Mouse (Mus musculus): ENCODE data around the gene Zfp866. TPM values are rescaled to one million over a fixed set of nuclear protein-coding genes. Genes with fewer than 3 reads are reported as not detected.

Zfp866 gene
- polyA plus RNA-seq, 1 experiment, result 4.9 TPM

DNA sequence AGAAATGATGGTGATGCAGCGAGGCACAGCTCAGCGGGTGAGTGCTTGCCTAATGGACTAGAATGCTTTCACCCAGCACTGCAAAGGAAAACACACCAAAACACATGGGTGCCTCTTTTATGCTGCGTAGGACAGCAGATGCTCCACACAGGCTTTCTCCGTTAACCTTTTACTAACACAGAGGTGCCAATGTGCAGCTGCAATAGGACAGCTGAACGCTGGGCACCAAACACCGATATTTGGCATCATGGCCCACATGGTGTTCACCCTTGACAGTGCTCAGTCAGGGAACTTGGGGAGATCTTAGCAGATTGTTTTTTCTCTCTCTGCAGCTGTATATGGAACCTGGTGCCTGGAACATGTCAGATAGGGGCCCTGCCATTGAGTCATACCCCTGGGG, 3.9 kb upstream of the Zfp866 start:
- TF ChIP-seq POLR2A (IDR thresholded peaks at IDR 0.05; ENCODE audit: insufficient read length, low read depth) (no peak), TCF3 (IDR thresholded peaks at IDR 0.05; ENCODE audit: insufficient read length, low read depth) (no peak), SRF (IDR thresholded peaks at IDR 0.05; ENCODE audit: control insufficient read depth, insufficient read length, low read depth) (no peak), MAX (IDR thresholded peaks at IDR 0.05; ENCODE audit: low read depth) (no peak), MYOG (IDR thresholded peaks at IDR 0.05; ENCODE audit: control insufficient read depth in 1 of 3, insufficient read depth in 1 of 3, insufficient read length in 2 of 3, low read depth in 2 of 3) (no peak), REST (IDR thresholded peaks at IDR 0.05; ENCODE audit: insufficient read depth, insufficient read length) (no peak), USF1 (IDR thresholded peaks at IDR 0.05; ENCODE audit: low read depth) (no peak), MYOD1 (IDR thresholded peaks at IDR 0.05; ENCODE audit: control insufficient read depth in 1 of 3, insufficient read length in 2 of 3, low read depth in 2 of 3) (no peak), TCF12 (IDR thresholded peaks at IDR 0.05; ENCODE audit: insufficient read depth, poor library complexity, severe bottlenecking) (no peak), POLR2AphosphoS2 (IDR thresholded peaks at IDR 0.05; ENCODE audit: insufficient read length, low read depth) (no peak)
- no peak overlapping the region for H3ac ChIP-seq (ENCODE audit: control insufficient read depth, insufficient read length)
- H3K36me3 ChIP-seq (ENCODE audit: control insufficient read depth, insufficient read depth), result peaks cover 13% of the 10 kb centered on the region
- peaks cover 35% of the 10 kb centered on the region for H3K79me2 ChIP-seq (ENCODE audit: control insufficient read depth, insufficient read depth)
- no peaks in the 10 kb centered on the region for H3K27me3 ChIP-seq (ENCODE audit: control insufficient read depth, insufficient read depth, insufficient read length)
- no peak overlapping the region for H3K4me2 ChIP-seq (ENCODE audit: low read depth)
- no peak overlapping the region for H3K4me3 ChIP-seq

- Histone ChIP-seq H3K79me2 (ENCODE audit: control insufficient read depth, insufficient read depth) (peaks cover 35% of the 10 kb centered on the region), H3ac (ENCODE audit: control insufficient read depth, insufficient read length) (no peak overlapping the region), H3K27me3 (ENCODE audit: control insufficient read depth, insufficient read depth, insufficient read length) (no peaks in the 10 kb centered on the region), H3K4me3 (no peak overlapping the region), H3K36me3 (ENCODE audit: control insufficient read depth, insufficient read depth) (peaks cover 13% of the 10 kb centered on the region), H3K4me2 (ENCODE audit: low read depth) (no peak overlapping the region)
- TF ChIP-seq USF1 (IDR thresholded peaks at IDR 0.05; ENCODE audit: low read depth), result no peak
- TF ChIP-seq TCF3 (IDR thresholded peaks at IDR 0.05; ENCODE audit: insufficient read length, low read depth), result no peak
- TF ChIP-seq E2F4 (IDR thresholded peaks at IDR 0.05; ENCODE audit: insufficient read depth), result no peak
- no peak for TF ChIP-seq MYOD1 (IDR thresholded peaks at IDR 0.05; ENCODE audit: control insufficient read depth in 1 of 3, insufficient read length in 2 of 3, low read depth in 2 of 3)
- TF ChIP-seq TCF12 (IDR thresholded peaks at IDR 0.05; ENCODE audit: insufficient read depth, poor library complexity, severe bottlenecking), result no peak
- TF ChIP-seq REST (IDR thresholded peaks at IDR 0.05; ENCODE audit: insufficient read depth, insufficient read length), result no peak
- no peak for TF ChIP-seq MYOG (IDR thresholded peaks at IDR 0.05; ENCODE audit: control insufficient read depth in 1 of 3, insufficient read depth in 1 of 3, insufficient read length in 2 of 3, low read depth in 2 of 3)
- no peak for TF ChIP-seq MAX (IDR thresholded peaks at IDR 0.05; ENCODE audit: low read depth)
- TF ChIP-seq CEBPB (IDR thresholded peaks at IDR 0.05; ENCODE audit: insufficient read depth, poor library complexity, severe bottlenecking), result no peak
- TF ChIP-seq POLR2AphosphoS2 (IDR thresholded peaks at IDR 0.05; ENCODE audit: insufficient read length, low read depth), result no peak
- TF ChIP-seq POLR2A (IDR thresholded peaks at IDR 0.05; ENCODE audit: insufficient read length, low read depth), result no peak
- TF ChIP-seq SRF (IDR thresholded peaks at IDR 0.05; ENCODE audit: control insufficient read depth, insufficient read length, low read depth), result no peak
Observed at GRCm38 (mm10) chr8:69794096-69794495, 3.1 kb upstream of the Zfp866 start.

GRCm38 (mm10) chr8:69793666-69794065, 2.7 kb upstream of the Zfp866 start:
- peaks cover 13% of the 10 kb centered on the region for H3K36me3 ChIP-seq (ENCODE audit: control insufficient read depth, insufficient read depth)
- no peak for TF ChIP-seq CEBPB (IDR thresholded peaks at IDR 0.05; ENCODE audit: insufficient read depth, poor library complexity, severe bottlenecking)
- TF ChIP-seq SRF (IDR thresholded peaks at IDR 0.05; ENCODE audit: control insufficient read depth, insufficient read length, low read depth), result no peak
- no peak for TF ChIP-seq USF1 (IDR thresholded peaks at IDR 0.05; ENCODE audit: low read depth)
- TF ChIP-seq TCF12 (IDR thresholded peaks at IDR 0.05; ENCODE audit: insufficient read depth, poor library complexity, severe bottlenecking), result no peak
- no peak for TF ChIP-seq E2F4 (IDR thresholded peaks at IDR 0.05; ENCODE audit: insufficient read depth)
- no peak for TF ChIP-seq POLR2AphosphoS2 (IDR thresholded peaks at IDR 0.05; ENCODE audit: insufficient read length, low read depth)
- no peak for TF ChIP-seq POLR2A (IDR thresholded peaks at IDR 0.05; ENCODE audit: insufficient read length, low read depth)
- TF ChIP-seq MAX (IDR thresholded peaks at IDR 0.05; ENCODE audit: low read depth), result no peak
- TF ChIP-seq MYOG (IDR thresholded peaks at IDR 0.05; ENCODE audit: control insufficient read depth in 1 of 3, insufficient read depth in 1 of 3, insufficient read length in 2 of 3, low read depth in 2 of 3), result no peak

GRCm38 (mm10) chr8:69791415-69792068, 564 bp upstream of the Zfp866 start:
- Histone ChIP-seq H3K36me3 (ENCODE audit: control insufficient read depth, insufficient read depth) (peaks cover 13% of the 10 kb centered on the region), H3K27me3 (ENCODE audit: control insufficient read depth, insufficient read depth, insufficient read length) (no peaks in the 10 kb centered on the region), H3K79me2 (ENCODE audit: control insufficient read depth, insufficient read depth) (peaks cover 35% of the 10 kb centered on the region), H3K4me2 (ENCODE audit: low read depth) (peak overlapping the region; percentile 82), H3K4me3 (peak overlapping the region; percentile 71), H3ac (ENCODE audit: control insufficient read depth, insufficient read length) (peak overlapping the region; percentile 71)
- TF ChIP-seq MAX (IDR thresholded peaks at IDR 0.05; ENCODE audit: low read depth), result no peak
- peak in 1 of 3 experiments; percentile 7 for TF ChIP-seq MYOG (IDR thresholded peaks at IDR 0.05; ENCODE audit: control insufficient read depth in 1 of 3, insufficient read depth in 1 of 3, insufficient read length in 2 of 3, low read depth in 2 of 3)

More at GRCm38 (mm10) chr8:69793666-69794065, 2.7 kb upstream of the Zfp866 start:
- Histone ChIP-seq H3K79me2 (ENCODE audit: control insufficient read depth, insufficient read depth) (peaks cover 35% of the 10 kb centered on the region), H3K27me3 (ENCODE audit: control insufficient read depth, insufficient read depth, insufficient read length) (no peaks in the 10 kb centered on the region), H3K4me2 (ENCODE audit: low read depth) (no peak overlapping the region), H3ac (ENCODE audit: control insufficient read depth, insufficient read length) (no peak overlapping the region), H3K4me3 (no peak overlapping the region)

DNA sequence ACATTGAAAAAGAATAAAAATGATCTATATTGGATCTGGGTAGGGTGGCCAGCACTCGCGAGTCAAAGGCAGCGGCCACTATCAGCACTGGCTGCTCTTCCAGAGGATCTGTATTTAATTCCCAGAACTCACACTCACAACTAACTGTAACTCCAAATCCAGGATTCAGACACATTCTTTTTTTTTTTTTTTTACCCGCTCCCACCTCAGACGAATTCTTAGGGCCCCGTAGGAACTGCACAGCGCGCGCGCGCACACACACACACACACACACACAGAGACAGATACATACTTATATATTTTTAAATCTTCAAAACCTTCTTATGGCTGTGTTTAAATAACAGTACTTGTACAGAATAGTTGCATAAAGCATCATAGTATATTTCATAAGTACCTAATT, 614 bp downstream of the Zfp866 start:
- no peak for TF ChIP-seq REST (IDR thresholded peaks at IDR 0.05; ENCODE audit: insufficient read depth, insufficient read length)
- TF ChIP-seq MAX (IDR thresholded peaks at IDR 0.05; ENCODE audit: low read depth), result no peak
- no peak for TF ChIP-seq USF1 (IDR thresholded peaks at IDR 0.05; ENCODE audit: low read depth)
- no peak for TF ChIP-seq SRF (IDR thresholded peaks at IDR 0.05; ENCODE audit: control insufficient read depth, insufficient read length, low read depth)
- no peak for TF ChIP-seq MYOG (IDR thresholded peaks at IDR 0.05; ENCODE audit: control insufficient read depth in 1 of 3, insufficient read depth in 1 of 3, insufficient read length in 2 of 3, low read depth in 2 of 3)
- no peak for TF ChIP-seq CEBPB (IDR thresholded peaks at IDR 0.05; ENCODE audit: insufficient read depth, poor library complexity, severe bottlenecking)
- no peak for TF ChIP-seq MYOD1 (IDR thresholded peaks at IDR 0.05; ENCODE audit: control insufficient read depth in 1 of 3, insufficient read length in 2 of 3, low read depth in 2 of 3)
- no peak for TF ChIP-seq TCF12 (IDR thresholded peaks at IDR 0.05; ENCODE audit: insufficient read depth, poor library complexity, severe bottlenecking)
- no peak for TF ChIP-seq POLR2AphosphoS2 (IDR thresholded peaks at IDR 0.05; ENCODE audit: insufficient read length, low read depth)
- TF ChIP-seq POLR2A (IDR thresholded peaks at IDR 0.05; ENCODE audit: insufficient read length, low read depth), result no peak
- TF ChIP-seq TCF3 (IDR thresholded peaks at IDR 0.05; ENCODE audit: insufficient read length, low read depth), result no peak
- no peak for TF ChIP-seq E2F4 (IDR thresholded peaks at IDR 0.05; ENCODE audit: insufficient read depth)
- H3K27me3 ChIP-seq (ENCODE audit: control insufficient read depth, insufficient read depth, insufficient read length), result no peaks in the 10 kb centered on the region
- H3K4me2 ChIP-seq (ENCODE audit: low read depth), result peak overlapping the region; percentile 77
- peak overlapping the region; percentile 71 for H3K4me3 ChIP-seq
- peak overlapping the region; percentile 71 for H3ac ChIP-seq (ENCODE audit: control insufficient read depth, insufficient read length)
- H3K36me3 ChIP-seq (ENCODE audit: control insufficient read depth, insufficient read depth), result peaks cover 6% of the 10 kb centered on the region
- H3K79me2 ChIP-seq (ENCODE audit: control insufficient read depth, insufficient read depth), result peaks cover 35% of the 10 kb centered on the region

Data from myocyte (in vitro differentiated cells).